Mouse (Mus musculus) stomach, postnatal 0 days (tissue): Measurements from ENCODE around the gene Rnf135.

Experiments used
- CTCF ChIP-seq: IDR thresholded peaks from 2 replicates; pipeline ENCODE4 v1.5.1; 2016; ENCODE audit warnings: antibody characterized with exemption, low read depth, mild to moderate bottlenecking, moderate library complexity
- EP300 ChIP-seq: optimal IDR thresholded peaks from 2 replicates; pipeline ENCODE3; 2016; ENCODE audit warnings: antibody characterized with exemption

DNA sequence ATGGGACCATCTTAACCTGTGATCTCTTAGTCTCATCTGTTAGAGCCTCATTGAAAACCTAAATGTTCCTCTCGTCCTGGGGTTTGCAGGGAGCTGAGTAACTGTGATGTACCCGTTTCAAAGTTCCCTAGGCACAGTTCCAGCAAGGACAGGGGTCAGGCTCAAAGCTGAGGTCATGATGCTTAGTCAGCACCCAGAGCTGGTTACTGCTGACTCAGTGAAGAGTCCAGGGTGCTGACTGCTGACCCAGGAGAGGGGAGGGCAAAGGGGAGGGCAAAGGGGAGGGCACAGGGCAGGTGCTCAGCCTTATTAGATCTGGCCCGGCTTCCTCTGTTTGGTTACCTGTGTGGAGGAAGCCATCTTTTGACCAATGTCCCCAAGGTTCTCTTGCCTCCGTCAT, 11.8 kb upstream of the Rnf135 start:
- TF ChIP-seq CTCF: no peak
- TF ChIP-seq EP300: no peak
